Mouse (Mus musculus) left cerebral cortex, postnatal 14 days (tissue): ENCODE data around the gene Dgki. TPM values are rescaled to one million over a fixed set of nuclear protein-coding genes. Genes with fewer than 3 reads are reported as not detected.

Experiments used
- DNase-seq, 2 experiments: peaks; one replicate each; pipeline ENCODE4 v3.0.0; 2021 to 2022; ENCODE audit warnings: low spot score in 2 of 2, mixed read lengths in 1 of 2
- intact Hi-C: fragments of 180-260 bp; cut with DNase I; formaldehyde crosslinking; loops from one replicate; pipeline ENCODE4 v1.15.1; 2025
- total RNA-seq, 2 experiments: library from RNA; stranded (reverse); gene quantifications; 2 replicates each; pipeline ENCODE4 v1.2.3; 2021

The Dgki gene
- total RNA-seq, 2 experiments from 2014 or later: 62.4 to 68.7 TPM

- intact Hi-C loops: loop anchor here (2.0 kb wide), 1 partner anchor 56 kb away; no protein-coding TSS in a partner anchor
- no peak for DNase-seq
These were observed 1.0 kb downstream of the Dgki start for GRCm38 (mm10) chr6:37298982-37299381.

GRCm38 (mm10) chr6:37297744-37298482, 2.1 kb downstream of the Dgki start:
- intact Hi-C loops: loop anchor here (2.0 kb wide), 1 partner anchor 55 kb away; no protein-coding TSS in a partner anchor
- peak in 1 of 2 experiments; percentile 35 for DNase-seq

GRCm38 (mm10) chr6:37292068-37292467, 7.9 kb downstream of the Dgki start:
- no peak for DNase-seq
- intact Hi-C loops: no loop called here

GRCm38 (mm10) chr6:37291171-37291570, 8.8 kb downstream of the Dgki start:
- intact Hi-C loops: no loop called here
- DNase-seq: no peak

- intact Hi-C loops: no loop called here
These were observed 9.3 kb downstream of the Dgki start for GRCm38 (mm10) chr6:37290691-37291090.

GRCm38 (mm10) chr6:37286134-37286533, 13.8 kb downstream of the Dgki start:
- intact Hi-C loops: no loop called here

More at GRCm38 (mm10) chr6:37290691-37291090, 9.3 kb downstream of the Dgki start:
- DNase-seq: no peak

GRCm38 (mm10) chr6:37284879-37285278, 15.1 kb downstream of the Dgki start:
- intact Hi-C loops: no loop called here
- no peak for DNase-seq

More at GRCm38 (mm10) chr6:37286134-37286533, 13.8 kb downstream of the Dgki start:
- no peak for DNase-seq

- intact Hi-C loops: no loop called here
- DNase-seq: no peak
These were observed 16.6 kb downstream of the Dgki start for GRCm38 (mm10) chr6:37283336-37283735.

GRCm38 (mm10) chr6:37282659-37283058, 17.3 kb downstream of the Dgki start:
- intact Hi-C loops: no loop called here

GRCm38 (mm10) chr6:37276834-37277715, 22.9 kb downstream of the Dgki start:
- no peak for DNase-seq

More at GRCm38 (mm10) chr6:37282659-37283058, 17.3 kb downstream of the Dgki start:
- DNase-seq: no peak

GRCm38 (mm10) chr6:37276181-37276580, 23.8 kb downstream of the Dgki start:
- intact Hi-C loops: no loop called here

More at GRCm38 (mm10) chr6:37276834-37277715, 22.9 kb downstream of the Dgki start:
- intact Hi-C loops: no loop called here

GRCm38 (mm10) chr6:37270905-37271591, 28.9 kb downstream of the Dgki start:
- DNase-seq: no peak
- intact Hi-C loops: no loop called here

More at GRCm38 (mm10) chr6:37276181-37276580, 23.8 kb downstream of the Dgki start:
- DNase-seq: no peak

- intact Hi-C loops: no loop called here
- no peak for DNase-seq
These were observed 31.4 kb downstream of the Dgki start for GRCm38 (mm10) chr6:37268589-37268988.

- intact Hi-C loops: no loop called here
- DNase-seq: no peak
These were observed 32.0 kb downstream of the Dgki start for GRCm38 (mm10) chr6:37267952-37268351.

GRCm38 (mm10) chr6:37262486-37262885, 37.5 kb downstream of the Dgki start:
- no peak for DNase-seq
- intact Hi-C loops: no loop called here

- intact Hi-C loops: no loop called here
- DNase-seq: peak in 1 of 2 experiments; percentile 33
These were observed 38.6 kb downstream of the Dgki start for GRCm38 (mm10) chr6:37261236-37261852.

- DNase-seq: no peak
- intact Hi-C loops: no loop called here
These were observed 41.3 kb downstream of the Dgki start for GRCm38 (mm10) chr6:37258662-37259061.

GRCm38 (mm10) chr6:37254144-37254543, 45.8 kb downstream of the Dgki start:
- intact Hi-C loops: no loop called here
- DNase-seq: no peak

- no peak for DNase-seq
- intact Hi-C loops: no loop called here
These were observed 47.4 kb downstream of the Dgki start for GRCm38 (mm10) chr6:37252536-37252935.
